Mouse (Mus musculus) spleen, adult 2 months (tissue): Measurements from ENCODE around the gene Gng11.

ENCODE experiments used
- CTCF ChIP-seq: fragments of 200-500 bp; IDR thresholded peaks from 2 replicates; pipeline ENCODE4 v1.5.1; 2011; ENCODE audit warnings: mild to moderate bottlenecking, inconsistent platforms; ENCODE audit not compliant: insufficient read depth, insufficient read length, insufficient replicate concordance; ENCODE audit errors: extremely low read depth
- POLR2A ChIP-seq: fragments of 200-500 bp; IDR thresholded peaks from 2 replicates; pipeline ENCODE4 v1.6.1; 2011; ENCODE audit warnings: low read depth, low read length, inconsistent platforms

DNA sequence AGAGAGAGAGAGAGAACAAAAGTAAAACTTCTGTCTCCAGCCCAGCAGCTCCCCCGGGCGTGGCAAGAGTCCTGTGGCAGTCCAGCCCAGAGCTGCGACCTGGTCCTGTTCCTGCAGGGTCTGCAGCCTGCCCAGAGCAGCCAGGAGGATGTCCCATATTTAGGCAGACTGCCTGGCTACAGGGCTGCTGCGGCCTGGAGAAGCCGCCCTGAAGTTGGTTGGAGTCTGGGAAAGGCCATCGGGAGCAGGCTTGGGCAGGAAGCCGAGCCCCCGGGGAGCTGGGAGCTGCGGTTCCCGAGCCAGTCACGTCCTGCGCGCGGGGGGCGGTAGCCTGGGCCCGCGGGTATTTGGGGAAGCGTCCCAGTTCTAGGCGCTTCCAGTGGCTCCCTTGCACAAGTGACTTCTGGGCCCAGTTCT, at the start of gene Gng11:
- TF ChIP-seq CTCF (no peak), POLR2A (no peak; the same call in 1 of the 2 replicates)
